Comparison of ENCODE assay signal across 9 mouse cellular contexts in genomic region chr9:27176154-27176553, GRCm38 (mm10). TPM values are rescaled to one million over a fixed set of nuclear protein-coding genes. Genes with fewer than 3 reads are reported as not detected.
A peak's percentile ranks its signal among the peaks of the same experiment; 100 is the strongest.
DNase-seq lines count a peak whose midpoint lies in the region; ATAC-seq lines count a peak whose summit lies in the region.
"Had no signal": no experiment of that assay in that cellular context is flagged by ENCODE, and none has a peak within 500 bp of the region (broad histone marks: within the 10 kb centered on the region; RNA-seq: fewer than 3 reads in every experiment).

No protein-coding gene starts in this region.

- DNase-seq in liver = peak; percentile 22
- DNase-seq in cerebellum, adult 11 months = peak; percentile 69
- DNase-seq in hindbrain, embryonic 14.5 days (ENCODE audit: low spot score) = peak; percentile 87
- peak; percentile 82 for DNase-seq in layer of hippocampus, adult 9-11 months

- H3K4me1 ChIP-seq in liver, embryonic 12.5 days = no peaks in the 10 kb centered on the region
- peaks cover 11% of the 10 kb centered on the region for H3K4me1 ChIP-seq in forebrain, embryonic 16.5 days (replicated peaks; ENCODE audit: control insufficient read depth, insufficient read depth, low read length)
- H3K4me1 ChIP-seq in hindbrain, embryonic 14.5 days (replicated peaks; ENCODE audit: control insufficient read depth, insufficient read depth, low read length) = no peaks in the 10 kb centered on the region; the same call in 1 of the 2 replicates
- no peaks in the 10 kb centered on the region for H3K4me1 ChIP-seq in stomach, embryonic 16.5 days (ENCODE audit: control insufficient read depth, insufficient read depth, low read length)

- no peak overlapping the region for H3K27ac ChIP-seq in liver, embryonic 12.5 days
- H3K27ac ChIP-seq in forebrain, embryonic 16.5 days (ENCODE audit: low read length) = no peak overlapping the region
- no peak overlapping the region for H3K27ac ChIP-seq in hindbrain, embryonic 14.5 days
- no peak overlapping the region for H3K27ac ChIP-seq in stomach, embryonic 16.5 days (ENCODE audit: low read length)

- no peak overlapping the region for H3K4me2 ChIP-seq in liver, embryonic 12.5 days
- H3K4me2 ChIP-seq in forebrain, embryonic 16.5 days (ENCODE audit: low read length) = no peak overlapping the region
- no peak overlapping the region for H3K4me2 ChIP-seq in hindbrain, embryonic 14.5 days (replicated peaks)
- H3K4me2 ChIP-seq in stomach, embryonic 16.5 days (ENCODE audit: low read depth, low read length) = no peak overlapping the region

- WGBS in liver, embryonic 12.5 days (ENCODE audit: insufficient replicate concordance) = 6% methylated on average over 2 of the region's 2 CpGs
- 3% methylated on average over 2 of the region's 2 CpGs for WGBS in forebrain, embryonic 16.5 days
- 0% methylated on average over 2 of the region's 2 CpGs for WGBS in hindbrain, embryonic 14.5 days
- 3% methylated on average over 2 of the region's 2 CpGs for WGBS in stomach, embryonic 16.5 days

- ATAC-seq in liver, embryonic 12.5 days = no peak
- ATAC-seq in forebrain, embryonic 16.5 days = peak; percentile 70
- ATAC-seq in hindbrain, embryonic 14.5 days (ENCODE audit: low FRiP score) = peak; percentile 75
- peak; percentile 80 for ATAC-seq in megakaryocyte-erythroid progenitor cell, adult 5-6 weeks (replicated peaks; ENCODE audit: low FRiP score, low TSS enrichment, poor library complexity, severe bottlenecking)
- peak; percentile 59; the same call in 1 of the 2 replicates for ATAC-seq in stomach, embryonic 16.5 days (ENCODE audit: insufficient read depth, low FRiP score)

- no peaks in the 10 kb centered on the region for H3K36me3 ChIP-seq in liver, embryonic 12.5 days
- H3K36me3 ChIP-seq in forebrain, embryonic 16.5 days (ENCODE audit: control insufficient read depth, insufficient read depth) = no peaks in the 10 kb centered on the region
- H3K36me3 ChIP-seq in hindbrain, embryonic 14.5 days (replicated peaks; ENCODE audit: control insufficient read depth, insufficient read depth) = no peaks in the 10 kb centered on the region
- no peaks in the 10 kb centered on the region for H3K36me3 ChIP-seq in stomach, embryonic 16.5 days (ENCODE audit: control insufficient read depth, insufficient read depth, low read length)
- H3K36me3 ChIP-seq: G1E had no signal

- no peak overlapping the region for H3K9ac ChIP-seq in liver, embryonic 12.5 days
- H3K9ac ChIP-seq in forebrain, embryonic 16.5 days (replicated peaks; ENCODE audit: low read depth, low read length) = no peak overlapping the region
- no peak overlapping the region for H3K9ac ChIP-seq in hindbrain, embryonic 14.5 days
- no peak overlapping the region; the same call in 1 of the 2 replicates for H3K9ac ChIP-seq in stomach, embryonic 16.5 days (ENCODE audit: low read length)

- no peaks in the 10 kb centered on the region for H3K27me3 ChIP-seq in liver, embryonic 12.5 days (replicated peaks)
- H3K27me3 ChIP-seq in forebrain, embryonic 16.5 days (replicated peaks; ENCODE audit: control insufficient read depth, insufficient read depth, low read length) = 0 out of 2 replicates have a peak, but pooled peaks cover 2% of the 10 kb centered on the region
- H3K27me3 ChIP-seq in hindbrain, embryonic 14.5 days (ENCODE audit: control insufficient read depth, insufficient read depth, low read length) = no peaks in the 10 kb centered on the region
- no peaks in the 10 kb centered on the region; the same call in 1 of the 2 replicates for H3K27me3 ChIP-seq in stomach, embryonic 16.5 days (ENCODE audit: control insufficient read depth, insufficient read depth, low read length)

- no peak overlapping the region for H3K4me3 ChIP-seq in liver, embryonic 12.5 days
- no peak overlapping the region for H3K4me3 ChIP-seq in forebrain, embryonic 16.5 days (replicated peaks; ENCODE audit: low read length)
- H3K4me3 ChIP-seq in hindbrain, embryonic 14.5 days (replicated peaks; ENCODE audit: low read length) = no peak overlapping the region
- no peak overlapping the region for H3K4me3 ChIP-seq in stomach, embryonic 16.5 days (replicated peaks; ENCODE audit: low read length)

- H3K9me3 ChIP-seq in liver, embryonic 12.5 days (replicated peaks) = no peaks in the 10 kb centered on the region
- no peaks in the 10 kb centered on the region for H3K9me3 ChIP-seq in forebrain, embryonic 16.5 days (ENCODE audit: control insufficient read depth, low read length)
- H3K9me3 ChIP-seq in hindbrain, embryonic 14.5 days (ENCODE audit: control insufficient read depth, low read length) = no peaks in the 10 kb centered on the region
- H3K9me3 ChIP-seq in stomach, embryonic 16.5 days (replicated peaks; ENCODE audit: control insufficient read depth, low read length) = no peaks in the 10 kb centered on the region
- H3K9me3 ChIP-seq: G1E had no signal

RNA-seq across cellular contexts. Expression of gene Jam3, which starts 20.9 kb away (rescaled TPM):
- polyA plus RNA-seq in liver, embryonic 12.5 days (2016; fragmentation: Nextera tagmentation; extraction: Ambion mirVana) = 12.0 and 12.6 TPM in 2 replicates
- 60.2 and 62.2 TPM in 2 replicates for polyA plus RNA-seq in forebrain, embryonic 16.5 days (2015; fragmentation: Nextera tagmentation; extraction: Ambion mirVana)
- 44.5 and 46.1 TPM in 2 replicates for polyA plus RNA-seq in hindbrain, embryonic 14.5 days (2014; fragmentation: Nextera tagmentation; extraction: Ambion mirVana)
- not detected in 2 replicates for total RNA-seq in megakaryocyte-erythroid progenitor cell, adult 5-6 weeks (2014; fragmentation: Nextera tagmentation)
- total RNA-seq in megakaryocyte-erythroid progenitor cell, adult 5-6 weeks (2017) = not detected in 2 replicates
- 53.5 and 59.6 TPM in 2 replicates for polyA plus RNA-seq in stomach, embryonic 16.5 days (2015; fragmentation: Nextera tagmentation; extraction: Ambion mirVana)
- total RNA-seq: G1E had no signal
- polyA plus RNA-seq: G1E had no signal

Comparison
In these comparisons a context has a peak if more than half of its experiments do, and no peak if none do; other contexts are left out.
1. DNase-seq: peak in every context shown above with its lines; median percentile 87 in hindbrain, embryonic 14.5 days; 82 in layer of hippocampus, adult 9-11 months; 69 in cerebellum, adult 11 months; 22 in liver.